Mouse (Mus musculus): ENCODE results near the gene Glyr1.

The Glyr1 gene

GRCm38 (mm10) chr16:5049774-5050234, at the start of gene Glyr1, which contains the start of gene Ubn1:
Gene Glyr1, minus strand, starts transcription at chr16:5049863.
Gene Ubn1, plus strand, starts transcription at chr16:5050057.
- in situ Hi-C loops (cut with MboI, MseI), result no loop called here

GRCm38 (mm10) chr16:5096504-5096903, 46.8 kb upstream of the Glyr1 start:
- in situ Hi-C loops (cut with MboI, MseI), result no loop called here

GRCm38 (mm10) chr16:5093285-5093684, 43.6 kb upstream of the Glyr1 start:
- in situ Hi-C loops (cut with MboI, MseI), result no loop called here

- in situ Hi-C loops (cut with MboI, MseI), result no loop called here
These were observed 39.4 kb upstream of the Glyr1 start for GRCm38 (mm10) chr16:5089021-5089420.

GRCm38 (mm10) chr16:5086179-5086578, 36.5 kb upstream of the Glyr1 start:
- in situ Hi-C loops (cut with MboI, MseI), result no loop called here

- in situ Hi-C loops (cut with MboI, MseI), result no loop called here
These were observed 35.5 kb upstream of the Glyr1 start for GRCm38 (mm10) chr16:5085196-5085595.

- in situ Hi-C loops (cut with MboI, MseI), result no loop called here
These were observed 24.7 kb upstream of the Glyr1 start for GRCm38 (mm10) chr16:5074341-5074740.

- in situ Hi-C loops (cut with MboI, MseI), result no loop called here
These were observed 22.3 kb upstream of the Glyr1 start for GRCm38 (mm10) chr16:5071974-5072373.

- in situ Hi-C loops (cut with MboI, MseI), result no loop called here
These were observed 20.7 kb upstream of the Glyr1 start for GRCm38 (mm10) chr16:5070321-5070720.

- in situ Hi-C loops (cut with MboI, MseI), result no loop called here
These were observed 13.8 kb upstream of the Glyr1 start for GRCm38 (mm10) chr16:5063472-5063871.

- in situ Hi-C loops (cut with MboI, MseI), result no loop called here
These were observed 8.5 kb upstream of the Glyr1 start for GRCm38 (mm10) chr16:5058114-5058513.

GRCm38 (mm10) chr16:5050251-5051110, 818 bp upstream of the Glyr1 start:
- in situ Hi-C loops (cut with MboI, MseI), result no loop called here

- in situ Hi-C loops (cut with MboI, MseI), result no loop called here
These were observed 385 bp downstream of the Glyr1 start for GRCm38 (mm10) chr16:5049182-5049773.

GRCm38 (mm10) chr16:5045322-5045721, 4.3 kb downstream of the Glyr1 start:
- in situ Hi-C loops (cut with MboI, MseI), result no loop called here

GRCm38 (mm10) chr16:5036649-5037234, 12.9 kb downstream of the Glyr1 start:
- in situ Hi-C loops (cut with MboI, MseI), result no loop called here

GRCm38 (mm10) chr16:5035591-5035990, 14.1 kb downstream of the Glyr1 start:
- in situ Hi-C loops (cut with MboI, MseI), result no loop called here

GRCm38 (mm10) chr16:5029847-5030246, 19.8 kb downstream of the Glyr1 start:
- in situ Hi-C loops (cut with MboI, MseI), result no loop called here

- in situ Hi-C loops (cut with MboI, MseI), result no loop called here
These were observed 25.6 kb downstream of the Glyr1 start for GRCm38 (mm10) chr16:5024021-5024420.

- in situ Hi-C loops (cut with MboI, MseI), result no loop called here
These were observed 35.1 kb downstream of the Glyr1 start for GRCm38 (mm10) chr16:5014578-5014977.

GRCm38 (mm10) chr16:5013054-5013838, 36.4 kb downstream of the Glyr1 start, which contains the start of gene Rogdi:
Gene Rogdi, minus strand, starts transcription at chr16:5013553.
- in situ Hi-C loops (cut with MboI, MseI), result no loop called here

Data from T-helper 2 cell (primary cell).